Mouse (Mus musculus) kidney, postnatal 0 days (tissue): ENCODE measurements at regions not wholly inside any gene's neighbourhood (a gene's known extent, or its start where the extent isn't known, plus 50 kb on each side); places are given as distances from the start of the nearest gene placed in this dataset.

ENCODE experiments used
- ATAC-seq: fragments of 200-750 bp; cut with Nextera tagmentation; replicated peaks from 2 replicates; pipeline ENCODE4 v1.8.0; 2017; ENCODE audit warnings: low read depth, moderate number of reproducible peaks, moderate TSS enrichment, moderate library complexity; ENCODE audit not compliant: low FRiP score
- DNase-seq: peaks from one replicate; pipeline ENCODE4 v3.0.0-alpha.2; 2016; ENCODE audit warnings: low spot score
- H3K27ac ChIP-seq: fragments of 300-500 bp; sonication (generic); 2 replicates; pipeline ENCODE4 v1.5.1; 2014; ENCODE audit warnings: mild to moderate bottlenecking
- H3K27me3 ChIP-seq: fragments of 300-500 bp; sonication (generic); 2 replicates; pipeline ENCODE4 v1.6.1; 2014; ENCODE audit warnings: low read length, mixed read lengths; ENCODE audit not compliant: insufficient read depth
- H3K36me3 ChIP-seq: fragments of 300-500 bp; sonication (generic); 2 replicates; pipeline ENCODE4 v1.6.1; 2014; ENCODE audit warnings: low read length, mixed read lengths; ENCODE audit not compliant: insufficient read depth
- H3K4me1 ChIP-seq: fragments of 300-500 bp; sonication (generic); replicated peaks from 2 replicates; pipeline ENCODE4 v1.6.1; 2014; ENCODE audit warnings: antibody characterized with exemption, low read length, mixed read lengths; ENCODE audit not compliant: insufficient read depth
- H3K4me2 ChIP-seq: fragments of 300-500 bp; sonication (generic); 2 replicates; pipeline ENCODE4 v1.6.1; 2014; ENCODE audit warnings: mild to moderate bottlenecking, low read length, moderate library complexity, mixed read lengths
- H3K4me3 ChIP-seq: fragments of 300-500 bp; sonication (generic); replicated peaks from 2 replicates; pipeline ENCODE4 v1.5.1; 2014; ENCODE audit warnings: low read depth, low read length
- H3K9ac ChIP-seq: fragments of 300-500 bp; sonication (generic); 2 replicates; pipeline ENCODE4 v1.6.1; 2014; ENCODE audit warnings: low read depth, low read length
- H3K9me3 ChIP-seq: fragments of 300-500 bp; sonication (generic); replicated peaks from 2 replicates; pipeline ENCODE4 v1.6.1; 2016; ENCODE audit warnings: low read length, inconsistent platforms, mixed read lengths
- CTCF ChIP-seq: IDR thresholded peaks from 2 replicates; pipeline ENCODE4 v1.5.1; 2016; ENCODE audit warnings: antibody characterized with exemption, low read depth, mild to moderate bottlenecking, moderate library complexity
- WGBS: fragments of 180-500 bp; shearing (Covaris S2); extraction: QIAGEN DNeasy Blood & Tissue Kit; methylation state at CpG from one replicate; pipeline ENCODE4 v1.1.7; 2014; 5-methylcytosine and 5-hydroxymethylcytosine counted together

DNA sequence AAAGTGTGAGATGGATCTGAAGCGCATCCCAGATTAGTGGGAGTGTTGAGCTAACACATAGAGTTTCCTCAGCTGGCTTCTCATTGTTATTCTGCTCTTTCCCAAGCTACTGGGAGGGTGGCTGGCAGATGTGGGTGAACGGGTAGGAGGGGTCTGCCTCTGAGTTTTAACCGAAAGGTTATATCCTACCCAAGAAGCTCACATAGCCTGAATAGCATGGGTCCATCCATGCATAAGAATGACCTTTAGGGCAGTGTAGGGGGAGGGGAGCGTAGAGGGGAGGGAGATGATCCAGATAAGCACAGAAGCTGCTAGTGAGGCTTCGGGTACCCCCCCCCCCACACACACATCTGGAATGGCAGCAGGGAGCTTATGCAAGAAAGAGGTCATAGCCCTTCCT lies 113.2 kb upstream of the Sh3bp4 start:
- Histone ChIP-seq H3K9ac (no peak overlapping the region), H3K27ac (no peak overlapping the region), H3K4me3 (no peak overlapping the region), H3K27me3 (no peaks in the 10 kb centered on the region), H3K4me1 (peaks cover 6% of the 10 kb centered on the region; the same call in 1 of the 2 replicates), H3K9me3 (no peaks in the 10 kb centered on the region), H3K36me3 (no peaks in the 10 kb centered on the region), H3K4me2 (no peak overlapping the region)
- ATAC-seq (peak; percentile 78), DNase-seq (peak; percentile 71)
- no peak for TF ChIP-seq CTCF
- WGBS, result 42% methylated on average over 5 of the region's 5 CpGs

- no peak for TF ChIP-seq CTCF
- Histone ChIP-seq H3K4me1 (peaks cover 6% of the 10 kb centered on the region; the same call in 1 of the 2 replicates), H3K27me3 (no peaks in the 10 kb centered on the region), H3K9ac (no peak overlapping the region), H3K27ac (no peak overlapping the region), H3K4me3 (no peak overlapping the region), H3K9me3 (no peaks in the 10 kb centered on the region), H3K36me3 (no peaks in the 10 kb centered on the region), H3K4me2 (no peak overlapping the region)
- 0 out of 2 replicates have a peak, but pooled peaks have one; percentile 30 for ATAC-seq
- WGBS, result 21% methylated on average over 4 of the region's 4 CpGs
- peak; percentile 67 for DNase-seq
Measured at GRCm38 (mm10) chr1:88959715-88960114, 110.5 kb upstream of the Sh3bp4 start.

GRCm38 (mm10) chr1:88960142-88960541 lies 110.1 kb upstream of the Sh3bp4 start:
- Histone ChIP-seq H3K9me3 (no peaks in the 10 kb centered on the region), H3K4me1 (peaks cover 6% of the 10 kb centered on the region; the same call in 1 of the 2 replicates), H3K27ac (no peak overlapping the region), H3K27me3 (no peaks in the 10 kb centered on the region), H3K9ac (no peak overlapping the region), H3K36me3 (no peaks in the 10 kb centered on the region), H3K4me3 (no peak overlapping the region), H3K4me2 (no peak overlapping the region)
- no peak for TF ChIP-seq CTCF
- ATAC-seq (no peak), DNase-seq (peak; percentile 57)
- WGBS, result 32% methylated on average over 11 of the region's 11 CpGs

GRCm38 (mm10) chr1:88964045-88964747 lies 106.0 kb upstream of the Sh3bp4 start:
- no peak for DNase-seq
- Histone ChIP-seq H3K27ac (no peak overlapping the region), H3K9ac (no peak overlapping the region), H3K36me3 (no peaks in the 10 kb centered on the region), H3K9me3 (no peaks in the 10 kb centered on the region), H3K27me3 (no peaks in the 10 kb centered on the region), H3K4me2 (no peak overlapping the region), H3K4me1 (peaks cover 3% of the 10 kb centered on the region; the same call in 1 of the 2 replicates), H3K4me3 (no peak overlapping the region)
- TF ChIP-seq CTCF, result no peak
- WGBS, result 81% methylated on average over 14 of the region's 14 CpGs
- ATAC-seq, result no peak

DNA sequence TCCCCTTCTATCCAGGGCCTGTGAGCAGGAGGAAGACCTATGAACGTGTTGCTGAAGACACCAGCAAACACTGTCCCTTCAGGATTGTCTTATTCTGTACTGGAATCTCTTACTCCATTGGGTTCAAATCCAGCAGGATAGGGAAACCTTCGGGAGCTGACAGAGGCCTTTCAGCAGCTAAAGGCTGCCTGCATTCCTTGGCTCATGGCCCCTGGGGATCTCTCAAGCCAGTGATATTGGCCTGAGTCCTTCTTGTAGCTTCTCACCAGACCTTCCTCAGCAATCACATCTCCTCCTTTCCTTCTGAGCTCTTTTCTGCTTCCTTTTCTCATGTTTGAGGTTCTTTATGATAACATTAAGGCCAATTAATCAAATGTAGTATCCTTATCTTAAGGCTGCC lies 103.8 kb upstream of the Sh3bp4 start:
- Histone ChIP-seq H3K27me3 (no peaks in the 10 kb centered on the region), H3K4me2 (no peak overlapping the region), H3K27ac (no peak overlapping the region), H3K9me3 (no peaks in the 10 kb centered on the region), H3K4me3 (no peak overlapping the region), H3K4me1 (no peaks in the 10 kb centered on the region), H3K36me3 (no peaks in the 10 kb centered on the region), H3K9ac (no peak overlapping the region)
- TF ChIP-seq CTCF, result no peak
- 67% methylated on average over 2 of the region's 2 CpGs for WGBS
- DNase-seq (no peak), ATAC-seq (no peak)

DNA sequence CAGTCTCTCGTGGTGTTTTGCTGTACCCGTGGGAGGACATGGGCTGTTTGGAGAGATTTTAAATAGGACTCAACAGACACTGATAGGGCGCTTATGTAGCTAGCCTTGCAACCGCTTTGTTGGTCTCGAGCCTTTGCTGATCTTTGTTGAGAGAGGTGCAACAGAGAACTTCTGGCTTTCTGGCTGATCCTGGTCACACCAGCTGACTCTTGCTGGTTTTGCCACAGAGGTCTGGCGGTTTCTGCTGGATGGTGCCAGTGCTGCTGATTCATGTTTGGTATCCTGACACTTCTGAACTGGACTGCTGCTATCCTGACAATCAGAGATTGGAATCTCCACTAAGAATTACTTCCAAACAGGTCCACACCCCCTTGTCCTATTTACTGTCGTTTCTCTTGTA lies 102.1 kb upstream of the Sh3bp4 start:
- Histone ChIP-seq H3K4me2 (no peak overlapping the region), H3K9ac (no peak overlapping the region), H3K9me3 (no peaks in the 10 kb centered on the region), H3K27ac (no peak overlapping the region), H3K4me1 (0 out of 2 replicates have a peak, but pooled peaks cover 4% of the 10 kb centered on the region), H3K4me3 (no peak overlapping the region), H3K27me3 (no peaks in the 10 kb centered on the region), H3K36me3 (no peaks in the 10 kb centered on the region)
- DNase-seq (no peak), ATAC-seq (no peak)
- TF ChIP-seq CTCF, result no peak
- 66% methylated on average over 7 of the region's 7 CpGs for WGBS
